Mouse (Mus musculus) stomach, postnatal 0 days (tissue): Measurements from ENCODE around the gene Npm1.

Experiments
- CTCF ChIP-seq: IDR thresholded peaks from 2 replicates; pipeline ENCODE4 v1.5.1; 2016; ENCODE audit warnings: antibody characterized with exemption, low read depth, mild to moderate bottlenecking, moderate library complexity
- EP300 ChIP-seq: optimal IDR thresholded peaks from 2 replicates; pipeline ENCODE3; 2016; ENCODE audit warnings: antibody characterized with exemption

DNA sequence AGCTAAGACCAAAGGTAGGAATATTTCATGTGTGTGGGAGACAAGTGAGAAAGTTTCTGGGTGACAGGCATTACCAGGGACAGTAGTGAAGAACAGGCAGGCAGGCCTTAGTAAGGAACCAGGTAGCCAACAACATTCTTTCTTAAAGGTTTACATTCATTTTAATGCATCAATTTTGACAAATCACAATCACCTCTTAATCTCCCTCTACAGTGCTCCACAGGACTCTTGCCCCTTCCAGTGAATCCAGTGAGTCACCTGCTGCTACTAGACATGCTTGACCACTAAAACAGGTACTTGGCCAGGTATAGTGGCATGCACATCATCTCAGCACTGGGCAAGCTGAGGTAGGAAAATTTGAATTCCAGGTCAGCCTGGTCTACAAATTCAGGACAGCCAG, 12.6 kb downstream of the Npm1 start:
- TF ChIP-seq CTCF: no peak
- TF ChIP-seq EP300: no peak
